Mouse (Mus musculus) liver, embryonic 15.5 days (tissue): Measurements from ENCODE around the gene Acsbg2. TPM values are rescaled to one million over a fixed set of nuclear protein-coding genes. Genes with fewer than 3 reads are reported as not detected.

Experiments used
- ATAC-seq: fragments of 200-750 bp; cut with Nextera tagmentation; 2 replicates; pipeline ENCODE4 v1.8.0; 2017; ENCODE audit warnings: moderate number of reproducible peaks, mild to moderate bottlenecking, moderate library complexity; ENCODE audit not compliant: insufficient read depth
- H3K27ac ChIP-seq: fragments of 300-500 bp; sonication (generic); replicated peaks from 2 replicates; pipeline ENCODE4 v1.5.1; 2015; ENCODE audit warnings: mild to moderate bottlenecking, inconsistent platforms
- H3K27me3 ChIP-seq: fragments of 300-500 bp; sonication (generic); 2 replicates; pipeline ENCODE4 v1.6.1; 2015; ENCODE audit warnings: mild to moderate bottlenecking, inconsistent platforms
- H3K36me3 ChIP-seq: fragments of 300-500 bp; sonication (generic); replicated peaks from 2 replicates; pipeline ENCODE4 v1.6.1; 2015; ENCODE audit warnings: moderate library complexity, mild to moderate bottlenecking, inconsistent platforms
- H3K4me1 ChIP-seq: fragments of 300-500 bp; sonication (generic); replicated peaks from 2 replicates; pipeline ENCODE4 v1.6.1; 2015; ENCODE audit warnings: inconsistent platforms
- H3K4me2 ChIP-seq: fragments of 300-500 bp; sonication (generic); 2 replicates; pipeline ENCODE4 v1.6.1; 2015; ENCODE audit warnings: moderate library complexity, mild to moderate bottlenecking, inconsistent platforms
- H3K4me3 ChIP-seq: fragments of 300-500 bp; sonication (generic); replicated peaks from 2 replicates; pipeline ENCODE4 v1.5.1; 2015; ENCODE audit warnings: mild to moderate bottlenecking, inconsistent platforms
- H3K9ac ChIP-seq: fragments of 300-500 bp; sonication (generic); 2 replicates; pipeline ENCODE4 v1.6.1; 2015; ENCODE audit warnings: moderate library complexity, mild to moderate bottlenecking, inconsistent platforms
- H3K9me3 ChIP-seq: fragments of 300-500 bp; sonication (generic); replicated peaks from 2 replicates; pipeline ENCODE4 v1.6.1; 2016; ENCODE audit warnings: inconsistent platforms
- WGBS: fragments of 180-500 bp; shearing (Covaris S2); methylation state at CpG from one replicate; pipeline ENCODE4 v1.1.7; 2015; ENCODE audit warnings: mixed read lengths; ENCODE audit not compliant: insufficient replicate concordance; 5-methylcytosine and 5-hydroxymethylcytosine counted together
- polyA plus RNA-seq: library from polyadenylated mRNA; unstranded; fragments of >200 nt; fragmentation: Nextera tagmentation; extraction: Ambion mirVana; gene quantifications from 2 replicates; pipeline ENCODE4 v1.2.1, GENCODE M21; 2015

The Acsbg2 gene
- polyA plus RNA-seq, 1 experiment from 2014 or later: not detected

DNA sequence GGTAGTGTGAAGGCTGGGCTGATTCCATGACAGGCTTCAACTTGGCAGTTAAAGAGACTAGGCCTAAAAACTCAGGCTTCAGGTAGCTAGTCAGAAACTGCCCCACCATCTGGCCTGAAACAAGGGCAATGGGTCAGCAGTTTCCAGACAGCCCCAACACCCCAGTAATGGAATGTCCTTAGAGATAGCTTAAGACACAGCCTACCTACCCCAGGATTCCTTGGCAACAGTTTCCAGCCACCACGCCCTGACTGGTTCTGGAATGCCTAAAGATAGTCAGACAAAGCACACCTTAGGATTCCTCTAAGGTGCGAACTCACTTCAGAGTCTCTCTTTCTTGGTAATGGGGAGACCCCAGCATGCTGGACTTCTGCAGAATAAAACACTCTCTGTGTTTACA is 51.9 kb downstream of the Acsbg2 start:
- Histone ChIP-seq H3K9ac (no peak overlapping the region), H3K27ac (no peak overlapping the region; the same call in 1 of the 2 replicates), H3K4me1 (peaks cover 77% of the 10 kb centered on the region), H3K4me3 (no peak overlapping the region), H3K9me3 (no peaks in the 10 kb centered on the region), H3K36me3 (peaks cover 22% of the 10 kb centered on the region), H3K4me2 (no peak overlapping the region), H3K27me3 (no peaks in the 10 kb centered on the region)
- 73% methylated on average over 2 of the region's 2 CpGs for WGBS
- no peak for ATAC-seq

DNA sequence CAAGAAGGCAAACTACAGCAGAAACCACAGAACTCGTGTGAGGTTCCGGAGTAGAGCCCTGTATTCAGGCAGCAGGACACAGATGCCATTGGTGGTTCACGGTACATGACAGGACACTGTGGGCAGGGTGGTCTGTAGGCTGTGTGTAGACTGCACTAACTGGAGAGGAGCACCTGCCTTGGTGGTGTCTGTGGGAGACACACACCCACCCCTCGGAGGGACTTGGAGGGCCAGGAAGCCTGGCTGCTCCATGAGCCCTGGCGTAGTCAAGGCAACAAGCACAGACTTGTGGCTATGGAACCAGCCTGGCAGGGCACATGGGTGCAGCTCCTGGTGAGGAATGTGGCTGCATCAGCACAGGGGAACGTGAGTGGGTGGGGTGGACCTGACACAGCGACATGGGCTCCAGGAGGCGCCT is 54.5 kb downstream of the Acsbg2 start:
- no peak overlapping the region for H3K4me3 ChIP-seq
- WGBS: 63% methylated on average over 8 of the region's 8 CpGs
- no peaks in the 10 kb centered on the region for H3K9me3 ChIP-seq
- peaks cover 58% of the 10 kb centered on the region for H3K4me1 ChIP-seq
- no peaks in the 10 kb centered on the region for H3K27me3 ChIP-seq
- H3K27ac ChIP-seq: peak overlapping the region; percentile 41; the same call in 1 of the 2 replicates
- no peak for ATAC-seq
- no peak overlapping the region for H3K4me2 ChIP-seq
- peaks cover 30% of the 10 kb centered on the region for H3K36me3 ChIP-seq
- H3K9ac ChIP-seq: no peak overlapping the region

GRCm38 (mm10) chr17:56819032-56819545 is 55.2 kb downstream of the Acsbg2 start:
- Histone ChIP-seq H3K27me3 (no peaks in the 10 kb centered on the region), H3K4me3 (no peak overlapping the region), H3K9me3 (no peaks in the 10 kb centered on the region), H3K4me1 (peaks cover 58% of the 10 kb centered on the region), H3K36me3 (peaks cover 26% of the 10 kb centered on the region), H3K27ac (peak overlapping the region; percentile 41; the same call in 1 of the 2 replicates), H3K4me2 (no peak overlapping the region), H3K9ac (no peak overlapping the region)
- WGBS: 73% methylated on average over 6 of the region's 6 CpGs
- no peak for ATAC-seq

DNA sequence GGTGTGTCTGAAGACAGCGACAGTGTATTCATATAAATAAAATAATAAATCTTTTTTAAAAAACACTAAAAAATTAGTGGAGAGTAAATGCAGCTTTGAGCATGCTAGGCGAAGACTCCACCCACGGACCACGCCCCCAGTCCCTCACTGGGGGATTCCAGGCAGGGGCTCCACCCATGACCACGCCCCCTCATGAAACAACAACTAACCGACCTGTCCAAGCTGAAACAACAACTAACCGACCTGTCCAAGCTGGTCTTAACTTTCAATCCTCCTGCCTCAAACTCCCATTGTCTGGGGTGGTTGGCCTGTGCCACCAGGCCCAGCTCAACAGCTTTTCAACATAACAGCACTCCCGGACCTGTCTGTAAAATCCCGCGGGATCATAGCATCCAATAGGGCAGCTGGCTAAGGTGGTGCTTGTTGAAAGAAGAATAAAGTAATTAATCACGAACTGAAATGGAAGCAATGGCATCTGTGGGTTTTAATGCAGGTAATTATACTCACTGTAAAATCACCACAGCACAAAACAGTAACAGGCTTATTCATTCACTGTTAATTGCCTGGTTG is 56.1 kb downstream of the Acsbg2 start:
- no peak overlapping the region for H3K9ac ChIP-seq
- WGBS: 23% methylated on average over 11 of the region's 11 CpGs

GRCm38 (mm10) chr17:56815057-56815345 is 59.2 kb downstream of the Acsbg2 start:
- H3K9me3 ChIP-seq: no peaks in the 10 kb centered on the region
- H3K9ac ChIP-seq: no peak overlapping the region
- H3K27ac ChIP-seq: no peak overlapping the region
- no peak overlapping the region for H3K4me3 ChIP-seq
- H3K4me1 ChIP-seq: peaks cover 65% of the 10 kb centered on the region
- 63% methylated on average over 3 of the region's 3 CpGs for WGBS
- no peak for ATAC-seq
- H3K4me2 ChIP-seq: no peak overlapping the region
- H3K36me3 ChIP-seq: peaks cover 8% of the 10 kb centered on the region; the same call in 1 of the 2 replicates
- no peaks in the 10 kb centered on the region for H3K27me3 ChIP-seq

More for the DNA sequence above, 56.1 kb downstream of the Acsbg2 start:
- Histone ChIP-seq H3K27ac (peak overlapping the region; percentile 52), H3K4me2 (peak overlapping the region; percentile 40), H3K4me3 (peak overlapping the region; percentile 17), H3K4me1 (peaks cover 59% of the 10 kb centered on the region), H3K27me3 (no peaks in the 10 kb centered on the region), H3K9me3 (no peaks in the 10 kb centered on the region), H3K36me3 (peaks cover 19% of the 10 kb centered on the region)
- peak; percentile 61 for ATAC-seq

- H3K4me2 ChIP-seq: no peak overlapping the region
- no peak overlapping the region for H3K27ac ChIP-seq
- peaks cover 65% of the 10 kb centered on the region for H3K4me1 ChIP-seq
- no peaks in the 10 kb centered on the region for H3K9me3 ChIP-seq
- H3K9ac ChIP-seq: no peak overlapping the region
- H3K27me3 ChIP-seq: no peaks in the 10 kb centered on the region
- peaks cover 8% of the 10 kb centered on the region; the same call in 1 of the 2 replicates for H3K36me3 ChIP-seq
- ATAC-seq: no peak; the same call in 1 of the 2 replicates
- no peak overlapping the region for H3K4me3 ChIP-seq
- 22% methylated on average over 24 of the region's 24 CpGs for WGBS
Measured at GRCm38 (mm10) chr17:56814316-56815056, 59.8 kb downstream of the Acsbg2 start.

DNA sequence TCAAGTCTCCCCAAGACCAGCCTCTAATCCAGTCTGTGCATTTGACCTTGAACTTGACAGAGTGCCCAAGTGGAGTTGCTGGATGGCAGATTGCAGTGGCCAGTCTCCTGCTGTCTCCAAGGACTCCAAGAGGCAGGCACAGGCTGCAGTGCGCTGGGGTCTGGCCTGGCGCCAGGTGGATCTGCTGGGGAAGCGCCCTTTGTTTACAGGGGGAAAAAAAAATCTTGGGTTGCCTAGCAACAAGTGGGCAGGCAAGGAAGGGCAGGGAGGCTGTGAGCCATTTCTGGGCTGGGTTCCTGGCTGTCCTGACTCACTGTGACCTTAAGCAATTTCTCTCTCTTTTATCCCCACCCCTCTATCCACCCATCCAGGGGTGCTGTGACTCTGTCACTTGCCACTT is 64.0 kb downstream of the Acsbg2 start:
- peaks cover 9% of the 10 kb centered on the region; the same call in 1 of the 2 replicates for H3K36me3 ChIP-seq
- H3K9me3 ChIP-seq: no peaks in the 10 kb centered on the region
- WGBS: 36% methylated on average over 3 of the region's 3 CpGs
- no peaks in the 10 kb centered on the region for H3K27me3 ChIP-seq
- H3K9ac ChIP-seq: no peak overlapping the region
- H3K4me2 ChIP-seq: no peak overlapping the region
- peaks cover 52% of the 10 kb centered on the region for H3K4me1 ChIP-seq
- no peak overlapping the region for H3K4me3 ChIP-seq
- ATAC-seq: peak; percentile 23; the same call in 1 of the 2 replicates
- H3K27ac ChIP-seq: peak overlapping the region; percentile 4; the same call in 1 of the 2 replicates

DNA sequence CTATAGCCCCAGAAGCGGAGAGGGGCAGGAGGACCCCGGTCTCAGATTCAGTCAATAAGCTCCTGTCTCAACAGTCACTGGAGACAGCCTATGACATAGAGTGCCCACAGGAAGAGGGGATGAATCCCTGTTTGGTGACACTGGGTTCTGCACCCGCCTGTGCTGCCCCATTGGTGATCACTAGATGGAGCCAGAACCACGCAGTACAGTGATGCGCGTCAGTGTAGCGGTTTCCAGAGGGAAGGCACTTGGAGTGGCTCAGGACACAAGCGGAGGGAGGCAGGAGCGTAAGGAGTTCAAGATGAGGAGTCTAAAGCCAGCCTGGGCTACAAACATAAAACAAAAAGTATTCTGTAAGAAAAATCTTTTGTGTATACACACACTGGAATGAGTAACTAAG is 65.7 kb downstream of the Acsbg2 start:
- no peaks in the 10 kb centered on the region for H3K9me3 ChIP-seq
- H3K27ac ChIP-seq: no peak overlapping the region
- peaks cover 25% of the 10 kb centered on the region for H3K36me3 ChIP-seq
- no peak overlapping the region for H3K9ac ChIP-seq
- WGBS: 15% methylated on average over 9 of the region's 9 CpGs
- no peaks in the 10 kb centered on the region for H3K27me3 ChIP-seq
- peak; percentile 41; the same call in 1 of the 2 replicates for ATAC-seq
- no peak overlapping the region for H3K4me2 ChIP-seq
- H3K4me3 ChIP-seq: no peak overlapping the region
- H3K4me1 ChIP-seq: peaks cover 35% of the 10 kb centered on the region

- no peak overlapping the region for H3K4me2 ChIP-seq
- ATAC-seq: no peak
- peaks cover 53% of the 10 kb centered on the region for H3K36me3 ChIP-seq
- H3K9ac ChIP-seq: no peak overlapping the region
- H3K4me3 ChIP-seq: no peak overlapping the region
- no peak overlapping the region for H3K27ac ChIP-seq
- no peaks in the 10 kb centered on the region for H3K9me3 ChIP-seq
- WGBS: 60% methylated on average over 1 of the region's 1 CpGs
- no peaks in the 10 kb centered on the region for H3K27me3 ChIP-seq
- H3K4me1 ChIP-seq: peaks cover 22% of the 10 kb centered on the region
Measured at GRCm38 (mm10) chr17:56805784-56806183, 68.5 kb downstream of the Acsbg2 start.

DNA sequence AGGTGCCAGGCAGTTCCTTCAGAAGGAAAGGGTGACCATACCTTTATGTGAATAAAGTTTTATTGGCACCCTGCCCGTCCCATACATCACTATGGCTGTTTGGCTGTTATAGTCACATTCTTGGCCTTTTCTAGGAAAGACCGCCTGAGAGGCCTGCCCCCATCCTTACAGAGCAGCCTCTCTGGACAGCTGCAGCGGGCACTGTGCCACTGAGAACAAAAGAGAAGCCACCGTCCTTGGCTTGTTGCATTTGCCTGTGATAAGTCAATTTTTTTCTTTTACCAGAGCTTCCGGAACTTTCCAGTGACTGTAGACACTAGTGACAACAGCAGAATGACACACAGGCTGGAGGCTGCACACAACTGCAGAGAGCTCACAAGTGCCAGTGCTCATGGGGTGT is 69.3 kb downstream of the Acsbg2 start:
- Histone ChIP-seq H3K4me1 (peaks cover 14% of the 10 kb centered on the region), H3K9ac (no peak overlapping the region), H3K27me3 (no peaks in the 10 kb centered on the region), H3K9me3 (no peaks in the 10 kb centered on the region), H3K36me3 (peaks cover 61% of the 10 kb centered on the region), H3K27ac (no peak overlapping the region), H3K4me3 (no peak overlapping the region), H3K4me2 (no peak overlapping the region)
- 84% methylated on average over 5 of the region's 5 CpGs for WGBS
- ATAC-seq: no peak

DNA sequence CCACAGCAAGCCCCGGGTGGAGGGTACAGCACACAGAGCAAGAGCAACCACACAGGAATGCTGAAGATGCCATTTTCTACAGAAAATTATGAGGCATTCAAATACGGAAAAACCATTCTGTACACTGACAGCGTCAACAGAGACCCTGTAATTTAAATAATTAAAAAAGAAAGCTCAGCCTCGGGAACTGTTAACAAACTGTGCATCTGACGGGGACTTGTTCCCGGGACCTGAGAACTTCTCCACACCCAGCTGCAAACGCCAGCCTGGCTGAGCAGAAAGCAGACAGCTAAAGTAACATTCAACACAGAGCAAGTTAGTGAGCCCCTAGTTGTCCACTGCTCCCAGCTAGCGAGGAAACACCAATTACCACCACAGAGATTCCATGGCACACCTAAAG is 72.2 kb downstream of the Acsbg2 start:
- H3K4me3 ChIP-seq: no peak overlapping the region
- H3K27me3 ChIP-seq: no peaks in the 10 kb centered on the region
- no peak overlapping the region for H3K4me2 ChIP-seq
- H3K27ac ChIP-seq: no peak overlapping the region
- 0 out of 2 replicates have a peak, but pooled peaks cover 3% of the 10 kb centered on the region for H3K4me1 ChIP-seq
- no peaks in the 10 kb centered on the region for H3K9me3 ChIP-seq
- 77% methylated on average over 8 of the region's 8 CpGs for WGBS
- no peak overlapping the region for H3K9ac ChIP-seq
- H3K36me3 ChIP-seq: peaks cover 74% of the 10 kb centered on the region
- ATAC-seq: no peak
